Mouse (Mus musculus): ENCODE results near the gene Gm9803. TPM values are rescaled to one million over a fixed set of nuclear protein-coding genes. Genes with fewer than 3 reads are reported as not detected.

Gene Gm9803
- polyA plus RNA-seq, 1 experiment from 2014 or later, result 10.8 TPM

- H3K27ac ChIP-seq (replicated peaks; ENCODE audit: low read depth, low read length), result no peak overlapping the region
- no peak overlapping the region for H3K4me2 ChIP-seq (ENCODE audit: low read depth, low read length)
- DNase-seq (ENCODE audit: low spot score) (no peak), ATAC-seq (replicated peaks; ENCODE audit: insufficient number of reproducible peaks, low FRiP score, low TSS enrichment, low read depth) (no peak)
- peaks cover 3% of the 10 kb centered on the region for H3K36me3 ChIP-seq (replicated peaks; ENCODE audit: control insufficient read depth, insufficient read depth, low read depth, low read length)
- H3K4me3 ChIP-seq (ENCODE audit: low read depth, low read length), result no peak overlapping the region
- no peak overlapping the region for H3K9ac ChIP-seq (replicated peaks; ENCODE audit: low read length)
- no peaks in the 10 kb centered on the region for H3K27me3 ChIP-seq (ENCODE audit: control insufficient read depth, insufficient read depth, low read length)
- no peaks in the 10 kb centered on the region for H3K4me1 ChIP-seq (ENCODE audit: control insufficient read depth, insufficient read depth, low read length)
- WGBS, result 73% methylated on average over 4 of the region's 4 CpGs
- H3K9me3 ChIP-seq (replicated peaks; ENCODE audit: control insufficient read depth, low read length), result no peaks in the 10 kb centered on the region
These were observed 6.0 kb upstream of the Gm9803 start for GRCm38 (mm10) chr10:43517836-43518235.

GRCm38 (mm10) chr10:43518368-43518767 is 5.5 kb upstream of the Gm9803 start:
- Histone ChIP-seq H3K4me2 (ENCODE audit: low read depth, low read length) (no peak overlapping the region), H3K27ac (replicated peaks; ENCODE audit: low read depth, low read length) (no peak overlapping the region), H3K27me3 (ENCODE audit: control insufficient read depth, insufficient read depth, low read length) (no peaks in the 10 kb centered on the region), H3K36me3 (replicated peaks; ENCODE audit: control insufficient read depth, insufficient read depth, low read depth, low read length) (no peaks in the 10 kb centered on the region; the same call in 1 of the 2 replicates), H3K9me3 (replicated peaks; ENCODE audit: control insufficient read depth, low read length) (no peaks in the 10 kb centered on the region), H3K4me3 (ENCODE audit: low read depth, low read length) (no peak overlapping the region), H3K9ac (replicated peaks; ENCODE audit: low read length) (no peak overlapping the region), H3K4me1 (ENCODE audit: control insufficient read depth, insufficient read depth, low read length) (no peaks in the 10 kb centered on the region)
- DNase-seq (ENCODE audit: low spot score) (no peak), ATAC-seq (replicated peaks; ENCODE audit: insufficient number of reproducible peaks, low FRiP score, low TSS enrichment, low read depth) (no peak)
- 82% methylated on average over 12 of the region's 13 CpGs for WGBS

DNA sequence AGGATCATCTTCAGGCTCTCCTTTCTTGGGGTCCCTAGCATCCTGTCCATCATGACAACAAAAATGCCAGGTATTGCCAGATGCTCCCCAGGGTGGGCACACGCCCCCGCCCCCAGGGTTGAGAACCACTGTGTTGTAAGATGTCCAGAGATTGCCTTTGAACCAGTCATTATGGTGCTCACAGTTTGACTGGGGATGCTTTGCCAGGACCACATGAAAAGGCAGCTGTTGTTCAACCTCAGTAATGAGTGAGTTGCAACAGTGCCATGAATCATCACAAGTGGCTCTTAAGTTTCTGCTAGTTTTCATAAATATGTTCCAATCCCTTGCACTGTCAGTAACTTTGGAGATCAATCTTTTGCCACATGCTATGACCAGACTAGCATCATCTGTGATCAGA is 3.9 kb upstream of the Gm9803 start:
- H3K27ac ChIP-seq (replicated peaks; ENCODE audit: low read depth, low read length), result no peak overlapping the region
- WGBS, result 94% methylated on average over 2 of the region's 2 CpGs

DNA sequence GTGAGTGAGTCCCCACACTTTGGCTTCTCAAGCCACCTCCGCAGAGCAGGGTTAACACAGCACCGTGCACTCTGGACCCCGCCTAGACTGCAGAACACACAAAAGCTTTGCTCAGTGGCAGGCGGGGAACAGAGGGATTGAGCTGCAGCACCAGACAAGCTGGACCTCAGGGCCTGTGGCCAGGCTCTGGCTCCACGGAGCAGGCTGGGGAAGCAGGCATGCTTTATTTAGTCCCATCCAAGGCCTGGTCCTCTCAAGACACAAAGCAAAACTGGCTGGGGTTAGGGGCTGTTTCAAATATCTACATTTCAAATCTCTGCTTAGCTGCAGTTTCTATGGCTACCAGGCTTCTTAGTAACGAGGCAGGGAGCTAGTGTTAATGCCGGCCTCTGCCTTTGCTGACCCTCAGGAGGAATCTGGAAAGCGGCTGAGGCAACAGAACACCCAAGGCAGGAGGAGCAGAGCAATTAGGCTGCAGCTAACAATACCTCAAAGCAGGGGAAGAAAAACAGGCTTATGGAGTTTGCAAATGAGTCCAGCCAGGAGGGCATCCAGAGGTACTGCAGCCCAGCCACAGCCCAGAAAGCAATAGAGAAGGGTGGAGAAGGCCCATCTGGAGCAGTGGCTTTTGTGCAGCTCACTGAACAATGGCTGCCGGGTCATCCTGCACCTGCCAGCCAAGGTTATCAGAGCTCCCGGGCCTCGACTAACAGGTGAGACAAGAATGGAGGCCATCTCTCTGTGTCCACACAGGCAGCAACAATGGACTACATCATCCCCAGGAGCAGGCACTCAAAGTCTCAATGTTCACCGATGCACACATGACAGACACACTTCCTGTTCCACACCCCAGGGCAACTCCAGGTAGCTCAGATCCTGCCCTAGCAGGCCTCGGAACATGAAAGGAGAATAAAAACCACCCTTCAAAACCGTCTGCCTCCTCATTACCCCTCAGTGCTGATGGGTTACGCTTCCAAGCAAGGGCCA is 3.7 kb downstream of the Gm9803 start:
- DNase-seq (ENCODE audit: low spot score), result peak; percentile 60
- H3K4me2 ChIP-seq (ENCODE audit: low read depth, low read length), result no peak overlapping the region
- H3K27me3 ChIP-seq (ENCODE audit: control insufficient read depth, insufficient read depth, low read length), result no peaks in the 10 kb centered on the region
- H3K4me1 ChIP-seq (ENCODE audit: control insufficient read depth, insufficient read depth, low read length), result no peaks in the 10 kb centered on the region
- peak; percentile 60; the same call in 1 of the 2 replicates for ATAC-seq (replicated peaks; ENCODE audit: insufficient number of reproducible peaks, low FRiP score, low TSS enrichment, low read depth)
- 48% methylated on average over 15 of the region's 15 CpGs for WGBS
- H3K4me3 ChIP-seq (ENCODE audit: low read depth, low read length), result no peak overlapping the region
- 0 out of 2 replicates have a peak overlapping the region, but pooled peaks have one; percentile 36 for H3K27ac ChIP-seq (replicated peaks; ENCODE audit: low read depth, low read length)
- H3K9ac ChIP-seq (replicated peaks; ENCODE audit: low read length), result peak overlapping the region; percentile 26; the same call in 1 of the 2 replicates
- H3K36me3 ChIP-seq (replicated peaks; ENCODE audit: control insufficient read depth, insufficient read depth, low read depth, low read length), result no peaks in the 10 kb centered on the region; the same call in none of the 2 replicates
- no peaks in the 10 kb centered on the region for H3K9me3 ChIP-seq (replicated peaks; ENCODE audit: control insufficient read depth, low read length)

More for the DNA sequence above, 3.9 kb upstream of the Gm9803 start:
- no peaks in the 10 kb centered on the region; the same call in 1 of the 2 replicates for H3K36me3 ChIP-seq (replicated peaks; ENCODE audit: control insufficient read depth, insufficient read depth, low read depth, low read length)
- H3K9me3 ChIP-seq (replicated peaks; ENCODE audit: control insufficient read depth, low read length), result no peaks in the 10 kb centered on the region
- no peaks in the 10 kb centered on the region for H3K4me1 ChIP-seq (ENCODE audit: control insufficient read depth, insufficient read depth, low read length)
- no peak overlapping the region for H3K4me3 ChIP-seq (ENCODE audit: low read depth, low read length)
- H3K9ac ChIP-seq (replicated peaks; ENCODE audit: low read length), result no peak overlapping the region
- ATAC-seq (replicated peaks; ENCODE audit: insufficient number of reproducible peaks, low FRiP score, low TSS enrichment, low read depth) (no peak), DNase-seq (ENCODE audit: low spot score) (no peak)
- no peaks in the 10 kb centered on the region for H3K27me3 ChIP-seq (ENCODE audit: control insufficient read depth, insufficient read depth, low read length)
- no peak overlapping the region for H3K4me2 ChIP-seq (ENCODE audit: low read depth, low read length)

DNA sequence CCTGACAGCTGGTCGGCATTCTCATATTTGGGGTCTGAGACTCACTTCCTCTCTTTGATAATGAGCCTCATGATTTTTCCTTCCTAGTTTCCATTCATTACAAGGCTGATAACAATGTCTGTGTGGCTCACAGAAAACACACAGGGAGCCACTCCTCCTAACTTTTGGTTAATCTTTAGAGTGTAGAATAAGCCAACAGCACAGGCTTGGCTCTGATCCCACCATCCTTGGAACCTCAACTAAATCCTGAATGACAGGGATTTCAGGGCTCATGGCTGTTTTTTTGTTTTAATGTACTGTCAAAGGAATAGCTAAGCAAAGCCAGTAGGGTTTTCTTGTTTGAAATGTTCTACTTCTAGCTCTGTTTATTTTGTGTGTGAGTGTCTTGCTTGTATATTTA is 10.5 kb downstream of the Gm9803 start:
- WGBS, result 93% methylated on average over 1 of the region's 1 CpGs
- ATAC-seq (replicated peaks; ENCODE audit: insufficient number of reproducible peaks, low FRiP score, low TSS enrichment, low read depth) (no peak), DNase-seq (ENCODE audit: low spot score) (no peak)
- Histone ChIP-seq H3K4me2 (ENCODE audit: low read depth, low read length) (no peak overlapping the region), H3K27ac (replicated peaks; ENCODE audit: low read depth, low read length) (no peak overlapping the region), H3K4me3 (ENCODE audit: low read depth, low read length) (no peak overlapping the region), H3K9me3 (replicated peaks; ENCODE audit: control insufficient read depth, low read length) (no peaks in the 10 kb centered on the region), H3K27me3 (ENCODE audit: control insufficient read depth, insufficient read depth, low read length) (no peaks in the 10 kb centered on the region), H3K9ac (replicated peaks; ENCODE audit: low read length) (no peak overlapping the region), H3K4me1 (ENCODE audit: control insufficient read depth, insufficient read depth, low read length) (no peaks in the 10 kb centered on the region), H3K36me3 (replicated peaks; ENCODE audit: control insufficient read depth, insufficient read depth, low read depth, low read length) (no peaks in the 10 kb centered on the region; the same call in 1 of the 2 replicates)

GRCm38 (mm10) chr10:43537652-43538051 is 13.8 kb downstream of the Gm9803 start:
- DNase-seq (ENCODE audit: low spot score), result no peak
- Histone ChIP-seq H3K9me3 (replicated peaks; ENCODE audit: control insufficient read depth, low read length) (no peaks in the 10 kb centered on the region), H3K4me2 (ENCODE audit: low read depth, low read length) (no peak overlapping the region), H3K9ac (replicated peaks; ENCODE audit: low read length) (no peak overlapping the region), H3K27me3 (ENCODE audit: control insufficient read depth, insufficient read depth, low read length) (no peaks in the 10 kb centered on the region), H3K36me3 (replicated peaks; ENCODE audit: control insufficient read depth, insufficient read depth, low read depth, low read length) (no peaks in the 10 kb centered on the region; the same call in 1 of the 2 replicates), H3K4me3 (ENCODE audit: low read depth, low read length) (no peak overlapping the region), H3K4me1 (ENCODE audit: control insufficient read depth, insufficient read depth, low read length) (no peaks in the 10 kb centered on the region), H3K27ac (replicated peaks; ENCODE audit: low read depth, low read length) (no peak overlapping the region)
- no peak for ATAC-seq (replicated peaks; ENCODE audit: insufficient number of reproducible peaks, low FRiP score, low TSS enrichment, low read depth)
- WGBS, result 93% methylated on average over 7 of the region's 7 CpGs

DNA sequence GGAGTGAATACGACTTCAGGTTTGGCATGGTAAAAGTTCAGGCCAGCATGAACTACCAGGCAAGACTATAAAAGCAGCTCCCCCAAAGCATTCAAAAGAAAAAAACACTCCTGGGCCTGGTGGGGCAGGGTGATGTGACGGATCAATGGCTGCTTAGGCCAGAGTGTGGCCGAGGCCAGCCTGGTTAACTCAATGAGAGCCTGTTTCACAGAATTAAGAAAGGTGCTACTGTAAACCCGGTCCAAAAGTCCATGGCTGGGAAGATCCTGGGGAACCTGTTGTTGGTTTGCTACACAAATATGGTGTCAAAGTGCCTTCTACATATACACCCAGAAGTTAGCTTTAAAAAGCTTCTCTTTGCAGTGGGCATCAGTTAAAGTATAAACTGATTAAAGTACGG is 14.9 kb downstream of the Gm9803 start:
- Histone ChIP-seq H3K4me2 (ENCODE audit: low read depth, low read length) (no peak overlapping the region), H3K4me3 (ENCODE audit: low read depth, low read length) (no peak overlapping the region), H3K27ac (replicated peaks; ENCODE audit: low read depth, low read length) (no peak overlapping the region), H3K9ac (replicated peaks; ENCODE audit: low read length) (no peak overlapping the region), H3K9me3 (replicated peaks; ENCODE audit: control insufficient read depth, low read length) (no peaks in the 10 kb centered on the region), H3K36me3 (replicated peaks; ENCODE audit: control insufficient read depth, insufficient read depth, low read depth, low read length) (no peaks in the 10 kb centered on the region), H3K4me1 (ENCODE audit: control insufficient read depth, insufficient read depth, low read length) (no peaks in the 10 kb centered on the region), H3K27me3 (ENCODE audit: control insufficient read depth, insufficient read depth, low read length) (no peaks in the 10 kb centered on the region)
- no peak for ATAC-seq (replicated peaks; ENCODE audit: insufficient number of reproducible peaks, low FRiP score, low TSS enrichment, low read depth)
- DNase-seq (ENCODE audit: low spot score), result no peak
- 89% methylated on average over 5 of the region's 5 CpGs for WGBS

GRCm38 (mm10) chr10:43539746-43540310 is 15.9 kb downstream of the Gm9803 start:
- H3K4me3 ChIP-seq (ENCODE audit: low read depth, low read length), result peak overlapping the region; percentile 91
- ATAC-seq (replicated peaks; ENCODE audit: insufficient number of reproducible peaks, low FRiP score, low TSS enrichment, low read depth) (no peak), DNase-seq (ENCODE audit: low spot score) (no peak)
- no peaks in the 10 kb centered on the region for H3K27me3 ChIP-seq (ENCODE audit: control insufficient read depth, insufficient read depth, low read length)
- peak overlapping the region; percentile 88 for H3K9ac ChIP-seq (replicated peaks; ENCODE audit: low read length)
- no peaks in the 10 kb centered on the region for H3K9me3 ChIP-seq (replicated peaks; ENCODE audit: control insufficient read depth, low read length)
- H3K36me3 ChIP-seq (replicated peaks; ENCODE audit: control insufficient read depth, insufficient read depth, low read depth, low read length), result no peaks in the 10 kb centered on the region
- WGBS, result 21% methylated on average over 12 of the region's 12 CpGs
- no peak overlapping the region for H3K27ac ChIP-seq (replicated peaks; ENCODE audit: low read depth, low read length)
- H3K4me2 ChIP-seq (ENCODE audit: low read depth, low read length), result peak overlapping the region; percentile 37
- H3K4me1 ChIP-seq (ENCODE audit: control insufficient read depth, insufficient read depth, low read length), result no peaks in the 10 kb centered on the region

All from embryonic facial prominence, embryonic 11.5 days (tissue).